ENCODE assay signal across 8 mouse cellular contexts in the genomic region with DNA sequence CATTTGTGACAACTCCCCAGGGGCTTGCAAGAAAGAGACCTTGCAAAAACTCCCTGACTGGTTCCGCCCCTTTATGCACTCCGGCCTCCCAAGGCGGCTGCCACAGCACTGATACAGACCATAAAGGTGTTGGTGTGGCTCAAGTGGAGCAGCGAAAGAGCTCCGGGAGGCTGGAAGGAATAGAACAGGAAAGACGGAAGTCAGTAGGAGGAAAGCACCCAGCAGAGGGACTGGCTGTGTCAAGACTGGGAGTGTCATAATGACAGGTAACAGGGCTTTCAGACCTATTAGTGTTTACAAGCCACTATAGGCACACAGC. TPM values are rescaled to one million over a fixed set of nuclear protein-coding genes. Genes with fewer than 3 reads are reported as not detected.
DNase-seq lines count a peak whose midpoint lies in the region; ATAC-seq and TF ChIP-seq lines count a peak whose summit lies in the region.

No protein-coding gene starts in this region.

- H3K27ac ChIP-seq in spleen, adult 2 months (ENCODE audit: insufficient read depth, low read length), result no peak overlapping the region
- H3K27ac ChIP-seq in forebrain, embryonic 13.5 days, result no peak overlapping the region
- H3K27ac ChIP-seq in liver, embryonic 12.5 days, result no peak overlapping the region
- H3K27ac ChIP-seq in stomach, embryonic 15.5 days, result 0 out of 2 replicates have a peak overlapping the region, but pooled peaks have one; percentile 11

- WGBS in spleen, adult 2 months, result 12% methylated on average over 6 of the region's 6 CpGs
- 12% methylated on average over 6 of the region's 6 CpGs for WGBS in forebrain, embryonic 13.5 days
- WGBS in liver, embryonic 12.5 days (ENCODE audit: insufficient replicate concordance), result 3% methylated on average over 6 of the region's 6 CpGs
- WGBS in stomach, embryonic 15.5 days, result 2% methylated on average over 6 of the region's 6 CpGs

- H3K4me2 ChIP-seq in forebrain, embryonic 13.5 days, result peak overlapping the region; percentile 90
- H3K4me2 ChIP-seq in liver, embryonic 12.5 days, result peak overlapping the region; percentile 87
- H3K4me2 ChIP-seq in stomach, embryonic 15.5 days, result peak overlapping the region; percentile 96

- H3K4me3 ChIP-seq in spleen, adult 2 months (ENCODE audit: extremely low read depth, insufficient read depth, insufficient read length), result peak overlapping the region; percentile 84; the same call in 1 of the 2 replicates
- peak overlapping the region; percentile 52 for H3K4me3 ChIP-seq in forebrain, embryonic 13.5 days
- peak overlapping the region; percentile 60 for H3K4me3 ChIP-seq in liver, embryonic 12.5 days
- H3K4me3 ChIP-seq in stomach, embryonic 15.5 days (replicated peaks), result peak overlapping the region; percentile 57

- ATAC-seq in forebrain, embryonic 13.5 days, result no peak
- peak; percentile 33 for ATAC-seq in liver, embryonic 12.5 days
- peak; percentile 53 for ATAC-seq in stomach, embryonic 15.5 days (ENCODE audit: insufficient read depth, low FRiP score, low read depth)
- ATAC-seq in frontal cortex, adult (ENCODE audit: low TSS enrichment), result no peak

- no peak for TF ChIP-seq POLR2A in spleen, adult 2 months (IDR thresholded peaks at IDR 0.05; ENCODE audit: low read depth, low read length)

- H3K36me3 ChIP-seq in spleen, adult 2 months (ENCODE audit: control insufficient read depth, insufficient read depth, low read length), result no peaks in the 10 kb centered on the region
- peaks cover 19% of the 10 kb centered on the region for H3K36me3 ChIP-seq in forebrain, embryonic 13.5 days (ENCODE audit: poor library complexity, severe bottlenecking)
- no peaks in the 10 kb centered on the region for H3K36me3 ChIP-seq in liver, embryonic 12.5 days
- H3K36me3 ChIP-seq in stomach, embryonic 15.5 days, result no peaks in the 10 kb centered on the region

- no peak for TF ChIP-seq CTCF in spleen, adult 2 months (IDR thresholded peaks at IDR 0.05; ENCODE audit: extremely low read depth, insufficient read depth, insufficient read length, insufficient replicate concordance)

- no peak for DNase-seq in spleen, adult 2 months (ENCODE audit: low read depth in 1 of 2, low spot score in 2 of 2)
- no peak for DNase-seq in spleen, postnatal 4 days (ENCODE audit: low spot score in 2 of 2)
- DNase-seq in frontal cortex, adult 2 months (ENCODE audit: extremely low spot score in 1 of 2, low spot score in 1 of 2), result no peak
- DNase-seq in layer of hippocampus, adult 18-20 months (ENCODE audit: low spot score in 2 of 2), result no peak

- no peak overlapping the region for H3K9ac ChIP-seq in forebrain, embryonic 13.5 days
- peak overlapping the region; percentile 42; the same call in 1 of the 2 replicates for H3K9ac ChIP-seq in liver, embryonic 12.5 days
- no peak overlapping the region for H3K9ac ChIP-seq in stomach, embryonic 15.5 days

- peaks cover 14% of the 10 kb centered on the region for H3K27me3 ChIP-seq in spleen, adult 2 months (ENCODE audit: control insufficient read depth, insufficient read depth, low read length)
- H3K27me3 ChIP-seq in forebrain, embryonic 13.5 days, result peaks cover 49% of the 10 kb centered on the region
- peaks cover 59% of the 10 kb centered on the region for H3K27me3 ChIP-seq in liver, embryonic 12.5 days (replicated peaks)
- H3K27me3 ChIP-seq in stomach, embryonic 15.5 days (replicated peaks), result peaks cover 40% of the 10 kb centered on the region

- H3K4me1 ChIP-seq in spleen, adult 2 months (ENCODE audit: control insufficient read depth, insufficient read depth, insufficient read length), result peaks cover 11% of the 10 kb centered on the region
- peaks cover 16% of the 10 kb centered on the region for H3K4me1 ChIP-seq in forebrain, embryonic 13.5 days
- peaks cover 19% of the 10 kb centered on the region for H3K4me1 ChIP-seq in liver, embryonic 12.5 days
- H3K4me1 ChIP-seq in stomach, embryonic 15.5 days, result peaks cover 18% of the 10 kb centered on the region

- H3K9me3 ChIP-seq in forebrain, embryonic 13.5 days (replicated peaks), result no peaks in the 10 kb centered on the region
- no peaks in the 10 kb centered on the region for H3K9me3 ChIP-seq in liver, embryonic 12.5 days (replicated peaks)
- H3K9me3 ChIP-seq in stomach, embryonic 15.5 days, result no peaks in the 10 kb centered on the region

RNA-seq across cellular contexts. Expression of gene Bmp8a, which starts 0.4 kb away (rescaled TPM):
- polyA plus RNA-seq in spleen, adult 2 months (2012; rRNA removed), result 0.41 and 0.95 TPM in 2 replicates
- not detected in 2 replicates for polyA plus RNA-seq in forebrain, embryonic 13.5 days (2015; fragmentation: Nextera tagmentation; extraction: Ambion mirVana)
- 0.31 and 0.46 TPM in 2 replicates for polyA plus RNA-seq in liver, embryonic 12.5 days (2016; fragmentation: Nextera tagmentation; extraction: Ambion mirVana)
- 0.37 and 0.40 TPM in 2 replicates for polyA plus RNA-seq in stomach, embryonic 15.5 days (2015; fragmentation: Nextera tagmentation; extraction: Ambion mirVana)
- polyA plus RNA-seq in frontal cortex, adult 2 months (2012; rRNA removed), result 0.14 and 0.17 TPM in 2 replicates
- total RNA-seq in layer of hippocampus, adult 18-20 months (2021), result not detected

RNA-seq across cellular contexts. Expression of gene Oxct2a, which starts 20.0 kb away (rescaled TPM):
- 0.04 and 0.28 TPM in 2 replicates for polyA plus RNA-seq in spleen, adult 2 months (2012; rRNA removed)
- polyA plus RNA-seq in forebrain, embryonic 13.5 days (2015; fragmentation: Nextera tagmentation; extraction: Ambion mirVana), result not detected in 2 replicates
- 0.19 TPM in 1 of 2 replicates, not detected in the other for polyA plus RNA-seq in liver, embryonic 12.5 days (2016; fragmentation: Nextera tagmentation; extraction: Ambion mirVana)
- not detected in 2 replicates for polyA plus RNA-seq in stomach, embryonic 15.5 days (2015; fragmentation: Nextera tagmentation; extraction: Ambion mirVana)
- 0.06 TPM in 1 of 2 replicates, not detected in the other for polyA plus RNA-seq in frontal cortex, adult 2 months (2012; rRNA removed)
- total RNA-seq in layer of hippocampus, adult 18-20 months (2021), result not detected

Comparison
In these comparisons a context has a peak if more than half of its experiments do, and no peak if none do; other contexts are left out.
1. ATAC-seq: peak in liver, embryonic 12.5 days (single experiment) and stomach, embryonic 15.5 days (single experiment); none in forebrain, embryonic 13.5 days (single experiment) and frontal cortex, adult (single experiment).
2. Peak in every context shown above with its lines, with median percentiles within 50 percentile points of each other: H3K4me3 ChIP-seq and H3K4me2 ChIP-seq.